Mouse (Mus musculus) stomach, embryonic 16.5 days (tissue): ENCODE measurements around the gene Nutm1. TPM values are rescaled to one million over a fixed set of nuclear protein-coding genes. Genes with fewer than 3 reads are reported as not detected.

Source experiments
- ATAC-seq: fragments of 200-750 bp; cut with Nextera tagmentation; 2 replicates; pipeline ENCODE4 v1.8.0; 2017; ENCODE audit warnings: moderate number of reproducible peaks, moderate TSS enrichment; ENCODE audit not compliant: insufficient read depth, low FRiP score
- H3K27ac ChIP-seq: fragments of 300-500 bp; sonication (generic); 2 replicates; pipeline ENCODE4 v1.5.1; 2014; ENCODE audit warnings: low read length
- H3K27me3 ChIP-seq: fragments of 300-500 bp; sonication (generic); 2 replicates; pipeline ENCODE4 v1.6.1; 2014; ENCODE audit warnings: low read length, control low read depth, mixed read lengths; ENCODE audit not compliant: control insufficient read depth, insufficient read depth
- H3K36me3 ChIP-seq: fragments of 300-500 bp; sonication (generic); 2 replicates; pipeline ENCODE4 v1.6.1; 2014; ENCODE audit warnings: low read length; ENCODE audit not compliant: control insufficient read depth, insufficient read depth
- H3K4me1 ChIP-seq: fragments of 300-500 bp; sonication (generic); 2 replicates; pipeline ENCODE4 v1.6.1; 2014; ENCODE audit warnings: low read length, control low read depth, mixed read lengths; ENCODE audit not compliant: control insufficient read depth, insufficient read depth
- H3K4me2 ChIP-seq: fragments of 300-500 bp; sonication (generic); 2 replicates; pipeline ENCODE4 v1.6.1; 2014; ENCODE audit warnings: low read depth, low read length, mixed read lengths
- H3K4me3 ChIP-seq: fragments of 300-500 bp; sonication (generic); replicated peaks from 2 replicates; pipeline ENCODE4 v1.5.1; 2014; ENCODE audit warnings: mild to moderate bottlenecking, low read length
- H3K9ac ChIP-seq: fragments of 300-500 bp; sonication (generic); 2 replicates; pipeline ENCODE4 v1.6.1; 2014; ENCODE audit warnings: low read length
- H3K9me3 ChIP-seq: fragments of 300-500 bp; sonication (generic); replicated peaks from 2 replicates; pipeline ENCODE4 v1.6.1; 2016; ENCODE audit warnings: low read length, control low read depth; ENCODE audit not compliant: control insufficient read depth
- WGBS: fragments of 180-500 bp; shearing (Covaris S2); extraction: QIAGEN DNeasy Blood & Tissue Kit; methylation state at CpG from one replicate; pipeline ENCODE4 v1.1.7; 2014; 5-methylcytosine and 5-hydroxymethylcytosine counted together
- polyA plus RNA-seq: library from polyadenylated mRNA; unstranded; fragments of >200 nt; fragmentation: Nextera tagmentation; extraction: Ambion mirVana; gene quantifications from 2 replicates; pipeline ENCODE4 v1.2.1, GENCODE M21; 2015

Gene Nutm1
- polyA plus RNA-seq, 1 experiment from 2014 or later: 0.05 TPM

GRCm38 (mm10) chr2:112245307-112245706 lies 13.8 kb downstream of the Nutm1 start:
- 65% methylated on average over 5 of the region's 5 CpGs for WGBS
- ATAC-seq: no peak
- Histone ChIP-seq H3K27ac (peak overlapping the region; percentile 44; the same call in 1 of the 2 replicates), H3K4me2 (no peak overlapping the region), H3K27me3 (no peaks in the 10 kb centered on the region), H3K9ac (no peak overlapping the region), H3K9me3 (no peaks in the 10 kb centered on the region), H3K4me1 (peaks cover 20% of the 10 kb centered on the region), H3K36me3 (no peaks in the 10 kb centered on the region), H3K4me3 (no peak overlapping the region)

- H3K27me3 ChIP-seq: no peaks in the 10 kb centered on the region
- no peak overlapping the region for H3K27ac ChIP-seq
- H3K9ac ChIP-seq: no peak overlapping the region
- no peaks in the 10 kb centered on the region for H3K9me3 ChIP-seq
- H3K4me2 ChIP-seq: 0 out of 2 replicates have a peak overlapping the region, but pooled peaks have one; percentile 1
- no peak overlapping the region for H3K4me3 ChIP-seq
- ATAC-seq: no peak
- H3K4me1 ChIP-seq: peaks cover 27% of the 10 kb centered on the region
- no peaks in the 10 kb centered on the region for H3K36me3 ChIP-seq
- 76% methylated on average over 14 of the region's 14 CpGs for WGBS
These were observed 17.3 kb downstream of the Nutm1 start for GRCm38 (mm10) chr2:112241787-112242186.

GRCm38 (mm10) chr2:112239935-112240721 lies 19.0 kb downstream of the Nutm1 start:
- Histone ChIP-seq H3K27ac (peak overlapping the region; percentile 97), H3K27me3 (no peaks in the 10 kb centered on the region), H3K4me1 (peaks cover 21% of the 10 kb centered on the region), H3K9ac (peak overlapping the region; percentile 92), H3K9me3 (no peaks in the 10 kb centered on the region), H3K4me2 (peak overlapping the region; percentile 97), H3K36me3 (no peaks in the 10 kb centered on the region), H3K4me3 (peak overlapping the region; percentile 86)
- WGBS: under 1% methylated on average over 26 of the region's 28 CpGs
- peak; percentile 8; the same call in 1 of the 2 replicates for ATAC-seq

- Histone ChIP-seq H3K27ac (peak within 1 kb of the TSS; percentile 97), H3K4me3 (peak within 1 kb of the TSS; percentile 86), H3K36me3 (no peaks in the 10 kb centered on the region), H3K27me3 (no peaks in the 10 kb centered on the region), H3K4me1 (peaks cover 21% of the 10 kb centered on the region), H3K4me2 (peak within 1 kb of the TSS; percentile 97), H3K9ac (peak within 1 kb of the TSS; percentile 92), H3K9me3 (no peaks in the 10 kb centered on the region)
- ATAC-seq: peak; percentile 86
- 0% methylated on average over 83 of the region's 94 CpGs for WGBS
These were observed 19.7 kb downstream of the Nutm1 start, which contains the start of gene Lpcat4 for GRCm38 (mm10) chr2:112239212-112239934. Gene Lpcat4 (plus strand): TSS chr2:112239468.

GRCm38 (mm10) chr2:112238006-112238405 lies 21.1 kb downstream of the Nutm1 start:
- Histone ChIP-seq H3K36me3 (no peaks in the 10 kb centered on the region), H3K9ac (no peak overlapping the region), H3K4me2 (peak overlapping the region; percentile 97; the same call in 1 of the 2 replicates), H3K27ac (peak overlapping the region; percentile 69), H3K9me3 (no peaks in the 10 kb centered on the region), H3K27me3 (no peaks in the 10 kb centered on the region), H3K4me1 (peaks cover 15% of the 10 kb centered on the region), H3K4me3 (no peak overlapping the region)
- 6% methylated on average over 4 of the region's 4 CpGs for WGBS
- no peak; the same call in 1 of the 2 replicates for ATAC-seq

- no peaks in the 10 kb centered on the region for H3K27me3 ChIP-seq
- ATAC-seq: no peak
- 83% methylated on average over 2 of the region's 2 CpGs for WGBS
These were observed 22.5 kb downstream of the Nutm1 start for GRCm38 (mm10) chr2:112236620-112237019.

GRCm38 (mm10) chr2:112232623-112233022 lies 26.5 kb downstream of the Nutm1 start:
- Histone ChIP-seq H3K27ac (no peak overlapping the region), H3K9me3 (no peaks in the 10 kb centered on the region), H3K4me3 (no peak overlapping the region), H3K4me1 (0 out of 2 replicates have a peak, but pooled peaks cover under 1% of the 10 kb centered on the region), H3K4me2 (no peak overlapping the region), H3K9ac (no peak overlapping the region), H3K27me3 (no peaks in the 10 kb centered on the region), H3K36me3 (no peaks in the 10 kb centered on the region)
- 81% methylated on average over 1 of the region's 1 CpGs for WGBS
- ATAC-seq: no peak

More at GRCm38 (mm10) chr2:112236620-112237019, 22.5 kb downstream of the Nutm1 start:
- no peaks in the 10 kb centered on the region for H3K9me3 ChIP-seq
- peaks cover 14% of the 10 kb centered on the region for H3K4me1 ChIP-seq
- no peak overlapping the region for H3K27ac ChIP-seq
- no peak overlapping the region for H3K4me3 ChIP-seq
- H3K36me3 ChIP-seq: no peaks in the 10 kb centered on the region
- H3K9ac ChIP-seq: no peak overlapping the region
- H3K4me2 ChIP-seq: no peak overlapping the region

GRCm38 (mm10) chr2:112224356-112224755 lies 34.7 kb downstream of the Nutm1 start:
- Histone ChIP-seq H3K4me2 (no peak overlapping the region), H3K9me3 (no peaks in the 10 kb centered on the region), H3K4me1 (no peaks in the 10 kb centered on the region), H3K9ac (no peak overlapping the region), H3K27me3 (no peaks in the 10 kb centered on the region), H3K36me3 (no peaks in the 10 kb centered on the region), H3K4me3 (no peak overlapping the region), H3K27ac (no peak overlapping the region)
- WGBS: 57% methylated on average over 4 of the region's 4 CpGs
- no peak for ATAC-seq

GRCm38 (mm10) chr2:112222607-112223006 lies 36.5 kb downstream of the Nutm1 start:
- Histone ChIP-seq H3K36me3 (no peaks in the 10 kb centered on the region), H3K9ac (no peak overlapping the region), H3K27me3 (no peaks in the 10 kb centered on the region), H3K9me3 (no peaks in the 10 kb centered on the region), H3K4me1 (no peaks in the 10 kb centered on the region), H3K27ac (no peak overlapping the region), H3K4me2 (no peak overlapping the region), H3K4me3 (no peak overlapping the region)
- 65% methylated on average over 5 of the region's 5 CpGs for WGBS
- ATAC-seq: no peak
